Mouse (Mus musculus): ENCODE measurements around the gene Azin2. TPM values are rescaled to one million over a fixed set of nuclear protein-coding genes. Genes with fewer than 3 reads are reported as not detected.
A peak's percentile ranks its signal among the peaks of the same experiment; 100 is the strongest.

Azin2 gene
- total and polyA plus RNA-seq, 3 experiments, result 0.39 to 2.3 TPM; not detected in 1

DNA sequence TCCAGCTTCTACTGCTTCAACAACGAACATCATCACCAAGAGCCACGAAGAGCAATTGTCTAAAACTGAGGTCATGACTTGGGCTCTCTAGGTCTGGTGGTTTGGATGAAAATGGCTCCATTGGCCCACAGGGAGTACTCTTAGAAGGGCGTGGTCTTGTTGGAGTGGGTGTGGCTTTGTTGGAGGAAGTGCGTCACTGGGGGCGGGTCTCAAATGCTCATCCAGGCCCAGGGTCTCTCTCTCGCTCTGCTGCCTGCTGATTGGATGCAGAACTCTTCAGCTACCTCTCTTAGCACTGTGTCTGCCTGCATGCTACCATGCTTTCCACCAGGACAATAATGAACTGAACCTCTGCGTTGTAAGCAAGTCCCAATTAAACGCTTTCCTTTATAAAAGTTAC, 12.4 kb upstream of the Azin2 start:
- no peak overlapping the region for H3K9ac ChIP-seq (ENCODE audit: control insufficient read depth, low read depth, low read length, poor library complexity, severe bottlenecking)
- no peaks in the 10 kb centered on the region for H3K9me3 ChIP-seq (replicated peaks; ENCODE audit: insufficient read depth, low read length)
- peak; percentile 50 for DNase-seq (ENCODE audit: low read depth, low spot score)
- H3K27me3 ChIP-seq (ENCODE audit: control insufficient read depth in 1 of 2, insufficient read depth in 2 of 2, low read length in 2 of 2), result no peaks in the 10 kb centered on the region
- TF ChIP-seq ELF1 (IDR thresholded peaks at IDR 0.05; ENCODE audit: low read depth, low read length), result no peak
- TF ChIP-seq MAZ (IDR thresholded peaks at IDR 0.05; ENCODE audit: low read depth, low read length), result no peak
- no peak for TF ChIP-seq TCF12 (IDR thresholded peaks at IDR 0.05; ENCODE audit: low read depth, low read length)
- no peaks in the 10 kb centered on the region for H3K79me2 ChIP-seq (ENCODE audit: control insufficient read depth, insufficient read depth, low read length, poor library complexity)
- H3K4me1 ChIP-seq (ENCODE audit: control insufficient read depth in 1 of 2, insufficient read depth in 2 of 2, low read length in 2 of 2), result no peaks in the 10 kb centered on the region
- no peak overlapping the region for H3K27ac ChIP-seq (ENCODE audit: control insufficient read depth, low read depth, low read length)
- no peaks in the 10 kb centered on the region for H3K36me3 ChIP-seq (ENCODE audit: control insufficient read depth in 1 of 2, insufficient read depth in 2 of 2, low read length in 2 of 2)
- no peak overlapping the region for H3K4me3 ChIP-seq (ENCODE audit: control insufficient read depth in 1 of 2, insufficient read depth in 1 of 2, low read depth in 2 of 2, low read length in 2 of 2)

DNA sequence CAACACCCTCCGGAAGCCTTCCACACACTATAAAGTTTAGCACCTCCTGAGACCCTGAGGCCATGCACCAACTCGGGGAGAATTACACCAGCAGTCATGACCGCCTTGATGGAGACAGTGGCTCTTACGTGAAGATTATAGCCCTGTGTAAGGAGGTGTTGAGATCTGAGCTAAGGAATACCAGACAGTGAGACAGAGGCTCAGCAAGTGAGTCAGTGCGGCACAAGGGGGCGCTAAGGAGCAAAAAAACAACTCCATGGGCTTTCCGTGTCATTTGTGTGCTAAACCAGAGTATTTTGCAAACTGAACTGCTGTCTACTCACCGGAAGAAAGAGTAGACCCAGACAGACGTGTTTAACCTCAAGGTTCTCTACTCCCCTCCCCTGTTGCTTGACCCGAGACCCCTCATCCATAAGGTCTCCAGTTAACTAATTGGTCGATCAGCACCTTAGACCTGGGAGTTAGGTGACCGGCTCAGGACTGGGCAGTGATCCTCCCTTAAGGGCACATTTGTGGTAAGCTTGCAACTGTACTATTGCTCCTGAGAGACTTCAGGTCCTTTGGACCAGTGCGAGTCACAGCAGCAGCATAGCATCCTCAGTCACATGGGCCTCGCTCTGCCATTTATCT, 8.9 kb upstream of the Azin2 start:
- no peaks in the 10 kb centered on the region for H3K9me3 ChIP-seq (replicated peaks; ENCODE audit: insufficient read depth, low read length)
- peak; percentile 81 for DNase-seq (ENCODE audit: low read depth, low spot score)

GRCm38 (mm10) chr4:128970417-128970807, 8.2 kb upstream of the Azin2 start:
- no peak overlapping the region for H3K4me3 ChIP-seq (ENCODE audit: control insufficient read depth in 1 of 2, insufficient read depth in 1 of 2, low read depth in 2 of 2, low read length in 2 of 2)
- H3K27me3 ChIP-seq (ENCODE audit: control insufficient read depth in 1 of 2, insufficient read depth in 2 of 2, low read length in 2 of 2), result no peaks in the 10 kb centered on the region; a peak in 1 of 4 replicates
- H3K36me3 ChIP-seq (ENCODE audit: control insufficient read depth in 1 of 2, insufficient read depth in 2 of 2, low read length in 2 of 2), result no peaks in the 10 kb centered on the region
- no peak overlapping the region for H3K27ac ChIP-seq (ENCODE audit: control insufficient read depth, low read depth, low read length)
- no peak for DNase-seq (ENCODE audit: low read depth, low spot score)
- H3K79me2 ChIP-seq (ENCODE audit: control insufficient read depth, insufficient read depth, low read length, poor library complexity), result no peaks in the 10 kb centered on the region
- no peak overlapping the region for H3K9ac ChIP-seq (ENCODE audit: control insufficient read depth, low read depth, low read length, poor library complexity, severe bottlenecking)
- TF ChIP-seq USF1 (IDR thresholded peaks at IDR 0.05; ENCODE audit: low read depth, low read length) (no peak), ZMIZ1 (IDR thresholded peaks at IDR 0.05; ENCODE audit: low read depth, low read length) (no peak), POLR2AphosphoS2 (IDR thresholded peaks at IDR 0.05; ENCODE audit: low read length) (no peak), RAD21 (IDR thresholded peaks at IDR 0.05; ENCODE audit: low read depth, low read length) (no peak), SMC3 (IDR thresholded peaks at IDR 0.05; ENCODE audit: low read depth, low read length) (no peak), BHLHE40 (IDR thresholded peaks at IDR 0.05; ENCODE audit: borderline replicate concordance, low read depth, low read length) (no peak), ZNF384 (IDR thresholded peaks at IDR 0.05; ENCODE audit: low read depth, low read length) (no peak), EP300 (IDR thresholded peaks at IDR 0.05; ENCODE audit: low read depth in 1 of 2, low read length in 2 of 2) (no peak)
- no peaks in the 10 kb centered on the region for H3K4me1 ChIP-seq (ENCODE audit: control insufficient read depth in 1 of 2, insufficient read depth in 2 of 2, low read length in 2 of 2)
- H3K9me3 ChIP-seq (replicated peaks; ENCODE audit: insufficient read depth, low read length), result no peaks in the 10 kb centered on the region

More for the DNA sequence above, 8.9 kb upstream of the Azin2 start:
- Histone ChIP-seq H3K27me3 (ENCODE audit: control insufficient read depth in 1 of 2, insufficient read depth in 2 of 2, low read length in 2 of 2) (no peaks in the 10 kb centered on the region; a peak in 1 of 4 replicates), H3K4me3 (ENCODE audit: control insufficient read depth in 1 of 2, insufficient read depth in 1 of 2, low read depth in 2 of 2, low read length in 2 of 2) (no peak overlapping the region), H3K27ac (ENCODE audit: control insufficient read depth, low read depth, low read length) (no peak overlapping the region), H3K9ac (ENCODE audit: control insufficient read depth, low read depth, low read length, poor library complexity, severe bottlenecking) (peak overlapping the region; percentile 3; the same call in 1 of the 2 replicates), H3K79me2 (ENCODE audit: control insufficient read depth, insufficient read depth, low read length, poor library complexity) (no peaks in the 10 kb centered on the region), H3K36me3 (ENCODE audit: control insufficient read depth in 1 of 2, insufficient read depth in 2 of 2, low read length in 2 of 2) (no peaks in the 10 kb centered on the region), H3K4me1 (ENCODE audit: control insufficient read depth in 1 of 2, insufficient read depth in 2 of 2, low read length in 2 of 2) (no peaks in the 10 kb centered on the region)
- TF ChIP-seq EP300 (IDR thresholded peaks at IDR 0.05; ENCODE audit: low read depth in 1 of 2, low read length in 2 of 2) (no peak), SIN3A (IDR thresholded peaks at IDR 0.05; ENCODE audit: low read length) (no peak), SMC3 (IDR thresholded peaks at IDR 0.05; ENCODE audit: low read depth, low read length) (peak; percentile 100), ZNF384 (IDR thresholded peaks at IDR 0.05; ENCODE audit: low read depth, low read length) (0 out of 2 replicates have a peak, but pooled peaks have one; percentile 19), CTCF (IDR thresholded peaks at IDR 0.05 in 2 of 3, conservative IDR thresholded peaks at IDR 0.05 in 1 of 3; ENCODE audit: control insufficient read depth in 1 of 3, insufficient read depth in 1 of 3, low read depth in 2 of 3, low read length in 3 of 3, poor library complexity in 1 of 3, severe bottlenecking in 1 of 3) (peak; percentile 85 to 98 (median 90)), NRF1 (IDR thresholded peaks at IDR 0.05; ENCODE audit: insufficient read depth, low read depth, low read length, poor library complexity, severe bottlenecking) (no peak), MAX (IDR thresholded peaks at IDR 0.05; ENCODE audit: low read length) (no peak), ZC3H11A (IDR thresholded peaks at IDR 0.05; ENCODE audit: low read depth, low read length) (peak; percentile 96), RAD21 (IDR thresholded peaks at IDR 0.05; ENCODE audit: low read depth, low read length) (peak; percentile 92), MEF2A (IDR thresholded peaks at IDR 0.05; ENCODE audit: extremely low read depth, insufficient replicate concordance, low read depth, low read length, poor library complexity, severe bottlenecking) (no peak), USF1 (IDR thresholded peaks at IDR 0.05; ENCODE audit: low read depth, low read length) (no peak), MYC (IDR thresholded peaks at IDR 0.05; ENCODE audit: low read depth, low read length) (no peak), GABPA (IDR thresholded peaks at IDR 0.05; ENCODE audit: low read depth, low read length) (no peak), RCOR1 (IDR thresholded peaks at IDR 0.05; ENCODE audit: low read depth, low read length) (no peak), USF2 (IDR thresholded peaks at IDR 0.05; ENCODE audit: borderline replicate concordance in 1 of 2, insufficient read depth in 1 of 2, low read depth in 1 of 2, low read length in 2 of 2) (no peak), MAZ (IDR thresholded peaks at IDR 0.05; ENCODE audit: low read depth, low read length) (no peak), POLR2A (IDR thresholded peaks at IDR 0.05; ENCODE audit: control insufficient read depth in 1 of 2, insufficient read depth in 1 of 2, low read depth in 1 of 2, low read length in 2 of 2, poor library complexity in 1 of 2) (no peak), MAFK (IDR thresholded peaks at IDR 0.05; ENCODE audit: borderline replicate concordance, low read depth, low read length) (no peak), TCF12 (IDR thresholded peaks at IDR 0.05; ENCODE audit: low read depth, low read length) (no peak)

All from MEL (cell line).